Mouse (Mus musculus): ENCODE data around the gene Mbnl2.
"Not testable (repeated sequence)": the region's sequence is repeated elsewhere in the genome, so short reads cannot be mapped to it uniquely, and the experiment has no call there.

Mbnl2 gene

GRCm38 (mm10) chr14:120355742-120356440 is 80.4 kb downstream of the Mbnl2 start:
- no peak for DNase-seq (ENCODE audit: low read depth)

GRCm38 (mm10) chr14:120357321-120358070 is 82.0 kb downstream of the Mbnl2 start:
- DNase-seq (ENCODE audit: low read depth) = no peak

GRCm38 (mm10) chr14:120359608-120360007 is 84.1 kb downstream of the Mbnl2 start:
- DNase-seq (ENCODE audit: low read depth) = not testable (repeated sequence)

- DNase-seq (ENCODE audit: low read depth) = no peak
Observed at GRCm38 (mm10) chr14:120361121-120361520, 85.7 kb downstream of the Mbnl2 start.

- no peak for DNase-seq (ENCODE audit: low read depth)
Observed at GRCm38 (mm10) chr14:120362409-120362992, 87.0 kb downstream of the Mbnl2 start.

GRCm38 (mm10) chr14:120363090-120363818 is 87.8 kb downstream of the Mbnl2 start:
- no peak for DNase-seq (ENCODE audit: low read depth)

- DNase-seq (ENCODE audit: low read depth) = no peak
Observed at GRCm38 (mm10) chr14:120365088-120365487, 89.6 kb downstream of the Mbnl2 start.

GRCm38 (mm10) chr14:120366962-120367361 is 91.5 kb downstream of the Mbnl2 start:
- no peak for DNase-seq (ENCODE audit: low read depth)

GRCm38 (mm10) chr14:120367589-120367988 is 92.1 kb downstream of the Mbnl2 start:
- DNase-seq (ENCODE audit: low read depth) = no peak

- DNase-seq (ENCODE audit: low read depth) = no peak
Observed at GRCm38 (mm10) chr14:120368456-120368855, 93.0 kb downstream of the Mbnl2 start.

GRCm38 (mm10) chr14:120368914-120369391 is 93.5 kb downstream of the Mbnl2 start:
- no peak for DNase-seq (ENCODE audit: low read depth)

- DNase-seq (ENCODE audit: low read depth) = no peak
Observed at GRCm38 (mm10) chr14:120370044-120370443, 94.6 kb downstream of the Mbnl2 start.

- no peak for DNase-seq (ENCODE audit: low read depth)
Observed at GRCm38 (mm10) chr14:120370631-120371030, 95.2 kb downstream of the Mbnl2 start.

GRCm38 (mm10) chr14:120371174-120371573 is 95.7 kb downstream of the Mbnl2 start:
- no peak for DNase-seq (ENCODE audit: low read depth)

- DNase-seq (ENCODE audit: low read depth) = peak; percentile 88
Observed at GRCm38 (mm10) chr14:120373026-120374024, 97.9 kb downstream of the Mbnl2 start.

GRCm38 (mm10) chr14:120374786-120375185 is 99.3 kb downstream of the Mbnl2 start:
- no peak for DNase-seq (ENCODE audit: low read depth)

GRCm38 (mm10) chr14:120377192-120377591 is 101.7 kb downstream of the Mbnl2 start:
- DNase-seq (ENCODE audit: low read depth) = no peak

GRCm38 (mm10) chr14:120378002-120378401 is 102.5 kb downstream of the Mbnl2 start:
- peak; percentile 43 for DNase-seq (ENCODE audit: low read depth)

GRCm38 (mm10) chr14:120379716-120380115 is 104.2 kb downstream of the Mbnl2 start:
- DNase-seq (ENCODE audit: low read depth) = no peak

- no peak for DNase-seq (ENCODE audit: low read depth)
Observed at GRCm38 (mm10) chr14:120381378-120382134, 106.1 kb downstream of the Mbnl2 start.
